Mouse (Mus musculus): ENCODE results near the gene Ms4a4b. TPM values are rescaled to one million over a fixed set of nuclear protein-coding genes. Genes with fewer than 3 reads are reported as not detected.

Gene Ms4a4b
- total and polyA plus RNA-seq, 2 experiments: 0.65 to 1.9 TPM

DNA sequence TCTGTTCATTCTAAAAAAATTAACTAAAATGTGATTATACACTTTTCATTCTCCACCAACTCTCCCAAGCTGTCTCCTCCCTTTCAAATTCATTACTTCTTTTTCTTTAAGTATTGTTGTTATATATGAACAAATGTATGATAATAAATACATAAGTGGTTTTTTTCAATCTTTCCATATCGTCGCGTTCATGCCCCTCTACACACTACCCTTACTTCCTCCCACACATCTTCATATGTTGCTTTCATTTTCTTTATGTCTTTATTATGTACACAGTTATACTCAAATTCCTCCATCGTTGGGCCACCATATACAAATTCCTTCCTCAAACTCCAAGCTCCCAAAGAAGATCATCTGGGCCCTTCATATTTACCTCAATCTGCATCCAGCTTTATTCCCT, 58.0 kb downstream of the Ms4a4b start:
- no peaks in the 10 kb centered on the region for H3K4me1 ChIP-seq (ENCODE audit: control insufficient read depth, insufficient read depth, low read length)
- no peak overlapping the region for H3K9ac ChIP-seq (ENCODE audit: low read depth, low read length)
- H3K36me3 ChIP-seq (ENCODE audit: control insufficient read depth, insufficient read depth, low read length): no peaks in the 10 kb centered on the region
- WGBS: 85% methylated on average over 4 of the region's 4 CpGs
- H3K4me3 ChIP-seq (ENCODE audit: insufficient read depth, low read depth, low read length): no peak overlapping the region
- no peaks in the 10 kb centered on the region for H3K79me2 ChIP-seq (ENCODE audit: control insufficient read depth, insufficient read depth, low read length)
- DNase-seq (ENCODE audit: extremely low read depth, low read depth, low spot score): no peak
- H3K27me3 ChIP-seq (ENCODE audit: control insufficient read depth, insufficient read depth, low read length): no peaks in the 10 kb centered on the region
- no peak overlapping the region for H3K27ac ChIP-seq (replicated peaks; ENCODE audit: insufficient read depth, low read depth, low read length)
- no peak for TF ChIP-seq POLR2A (IDR thresholded peaks at IDR 0.05; ENCODE audit: extremely low read depth, insufficient read depth, low read length)
- TF ChIP-seq CTCF (IDR thresholded peaks at IDR 0.05; ENCODE audit: low read depth, low read length): no peak

DNA sequence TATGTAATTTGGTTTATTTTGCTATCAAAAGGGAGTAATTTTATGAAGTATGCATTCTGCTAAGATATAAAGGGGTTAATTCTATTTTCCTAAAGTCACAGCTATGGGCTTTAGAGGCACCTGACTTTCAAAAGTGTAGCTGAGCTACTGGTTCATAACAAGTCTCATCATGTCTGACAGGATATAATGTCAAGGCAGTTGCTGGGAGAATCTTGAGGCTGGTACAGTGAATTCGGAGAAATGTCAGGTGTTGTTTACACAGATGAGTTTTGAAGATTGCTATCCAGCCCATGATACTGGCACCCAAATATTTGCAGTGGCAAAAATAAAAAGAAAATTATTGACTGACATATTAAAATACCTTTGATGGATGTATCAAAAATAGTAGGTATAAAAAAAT, 61.5 kb downstream of the Ms4a4b start:
- 57% methylated on average over 1 of the region's 1 CpGs for WGBS
- no peak overlapping the region for H3K9ac ChIP-seq (ENCODE audit: low read depth, low read length)
- no peak for TF ChIP-seq POLR2A (IDR thresholded peaks at IDR 0.05; ENCODE audit: extremely low read depth, insufficient read depth, low read length)
- no peak for TF ChIP-seq CTCF (IDR thresholded peaks at IDR 0.05; ENCODE audit: low read depth, low read length)
- no peak overlapping the region for H3K27ac ChIP-seq (replicated peaks; ENCODE audit: insufficient read depth, low read depth, low read length)
- no peaks in the 10 kb centered on the region for H3K27me3 ChIP-seq (ENCODE audit: control insufficient read depth, insufficient read depth, low read length)
- no peak for DNase-seq (ENCODE audit: extremely low read depth, low read depth, low spot score)
- H3K79me2 ChIP-seq (ENCODE audit: control insufficient read depth, insufficient read depth, low read length): no peaks in the 10 kb centered on the region
- H3K36me3 ChIP-seq (ENCODE audit: control insufficient read depth, insufficient read depth, low read length): no peaks in the 10 kb centered on the region
- no peak overlapping the region for H3K4me3 ChIP-seq (ENCODE audit: insufficient read depth, low read depth, low read length)
- no peaks in the 10 kb centered on the region for H3K4me1 ChIP-seq (ENCODE audit: control insufficient read depth, insufficient read depth, low read length)

DNA sequence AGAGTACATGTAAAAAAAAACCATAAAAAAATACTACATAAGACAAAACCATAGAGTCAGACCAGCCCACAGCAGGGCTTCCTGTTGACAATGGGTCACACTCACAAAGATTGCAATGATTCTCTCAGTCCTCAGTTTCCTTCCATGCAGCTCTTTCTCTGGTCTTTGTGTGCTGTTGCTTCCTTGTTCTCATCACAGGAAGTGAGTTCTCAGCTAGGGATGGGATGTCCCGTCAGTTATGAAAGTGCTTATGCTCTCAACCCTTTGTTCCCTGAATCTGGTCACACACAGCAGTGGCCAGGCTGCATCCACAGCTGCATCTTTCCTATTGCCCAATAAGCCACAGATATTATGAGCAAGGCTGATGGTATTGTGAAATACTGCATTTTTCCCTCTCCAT, 70.1 kb downstream of the Ms4a4b start:
- DNase-seq (ENCODE audit: extremely low read depth, low read depth, low spot score): peak; percentile 33
- TF ChIP-seq CTCF (IDR thresholded peaks at IDR 0.05; ENCODE audit: low read depth, low read length) (no peak), POLR2A (IDR thresholded peaks at IDR 0.05; ENCODE audit: extremely low read depth, insufficient read depth, low read length) (no peak)

DNA sequence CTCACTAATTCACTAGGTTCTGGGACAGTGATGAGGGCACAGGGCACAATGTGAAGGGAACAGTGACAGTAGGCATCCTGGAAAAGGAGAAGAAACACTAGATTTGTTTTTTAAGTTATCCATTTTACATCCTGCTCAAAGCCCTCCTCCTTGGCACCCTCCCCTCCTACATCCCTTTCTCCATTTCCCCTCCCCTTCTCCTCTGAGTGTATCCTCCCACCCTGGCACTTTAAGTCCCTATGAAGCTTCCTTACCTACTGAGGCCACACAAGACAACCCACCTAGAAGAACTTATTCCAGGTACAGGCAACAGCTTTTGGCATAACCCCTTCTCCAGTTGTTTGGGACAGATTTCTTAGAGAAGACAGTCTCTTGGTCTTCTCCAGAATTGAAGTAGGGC, 72.9 kb downstream of the Ms4a4b start, which contains the start of gene Ms4a6b:
TSS of gene Ms4a6b (plus strand) at position 267 of the 400 bp plus-strand sequence.
- Histone ChIP-seq H3K79me2 (ENCODE audit: control insufficient read depth, insufficient read depth, low read length) (no peaks in the 10 kb centered on the region), H3K4me1 (ENCODE audit: control insufficient read depth, insufficient read depth, low read length) (peaks cover 6% of the 10 kb centered on the region; the same call in 1 of the 2 replicates), H3K9ac (ENCODE audit: low read depth, low read length) (no peak within 1 kb of the TSS), H3K36me3 (ENCODE audit: control insufficient read depth, insufficient read depth, low read length) (no peaks in the 10 kb centered on the region), H3K27ac (replicated peaks; ENCODE audit: insufficient read depth, low read depth, low read length) (no peak within 1 kb of the TSS), H3K27me3 (ENCODE audit: control insufficient read depth, insufficient read depth, low read length) (no peaks in the 10 kb centered on the region), H3K4me3 (ENCODE audit: insufficient read depth, low read depth, low read length) (no peak within 1 kb of the TSS)
- TF ChIP-seq POLR2A (IDR thresholded peaks at IDR 0.05; ENCODE audit: extremely low read depth, insufficient read depth, low read length) (no peak), CTCF (IDR thresholded peaks at IDR 0.05; ENCODE audit: low read depth, low read length) (no peak)
- no peak for DNase-seq (ENCODE audit: extremely low read depth, low read depth, low spot score)

More for the DNA sequence above, 70.1 kb downstream of the Ms4a4b start:
- Histone ChIP-seq H3K4me3 (ENCODE audit: insufficient read depth, low read depth, low read length) (no peak overlapping the region), H3K9ac (ENCODE audit: low read depth, low read length) (no peak overlapping the region), H3K27ac (replicated peaks; ENCODE audit: insufficient read depth, low read depth, low read length) (no peak overlapping the region), H3K36me3 (ENCODE audit: control insufficient read depth, insufficient read depth, low read length) (no peaks in the 10 kb centered on the region), H3K4me1 (ENCODE audit: control insufficient read depth, insufficient read depth, low read length) (peaks cover 6% of the 10 kb centered on the region; the same call in 1 of the 2 replicates), H3K27me3 (ENCODE audit: control insufficient read depth, insufficient read depth, low read length) (no peaks in the 10 kb centered on the region), H3K79me2 (ENCODE audit: control insufficient read depth, insufficient read depth, low read length) (no peaks in the 10 kb centered on the region)
- 63% methylated on average over 1 of the region's 1 CpGs for WGBS

Other genes starting within 250 kb of the Ms4a4b start
- gene Ms4a13, start 246.8 kb upstream of the Ms4a4b start, total RNA-seq (2014; rRNA removed): not detected in 2 replicates
- not detected in 2 replicates for gene Ms4a13, start 246.8 kb upstream of the Ms4a4b start, polyA plus RNA-seq (2012; rRNA removed)
- not detected in 2 replicates for gene Ms4a12, start 211.1 kb upstream of the Ms4a4b start, total RNA-seq (2014; rRNA removed)
- gene Ms4a12, start 211.1 kb upstream of the Ms4a4b start, polyA plus RNA-seq (2012; rRNA removed): not detected in 2 replicates
- gene Ms4a1, start 177.3 kb upstream of the Ms4a4b start, total RNA-seq (2014; rRNA removed): 0.74 and 1.7 TPM in 2 replicates
- 0.07 and 0.20 TPM in 2 replicates for gene Ms4a1, start 177.3 kb upstream of the Ms4a4b start, polyA plus RNA-seq (2012; rRNA removed)
- not detected in 2 replicates for gene Ms4a5, start 159.7 kb upstream of the Ms4a4b start, total RNA-seq (2014; rRNA removed)
- gene Ms4a5, start 159.7 kb upstream of the Ms4a4b start, polyA plus RNA-seq (2012; rRNA removed): not detected in 2 replicates
- 0.07 TPM in 1 of 2 replicates, not detected in the other for gene Ms4a14, start 129.1 kb upstream of the Ms4a4b start, total RNA-seq (2014; rRNA removed)
- gene Ms4a14, start 129.1 kb upstream of the Ms4a4b start, polyA plus RNA-seq (2012; rRNA removed): not detected in 2 replicates
- 1.3 TPM in 2 replicates for gene Ms4a7, start 107.4 kb upstream of the Ms4a4b start, total RNA-seq (2014; rRNA removed)
- gene Ms4a7, start 107.4 kb upstream of the Ms4a4b start, polyA plus RNA-seq (2012; rRNA removed): 0.21 and 0.35 TPM in 2 replicates
- 0.28 TPM in 1 of 2 replicates, not detected in the other for gene Ms4a4a, start 68.0 kb upstream of the Ms4a4b start, total RNA-seq (2014; rRNA removed)
- gene Ms4a4a, start 68.0 kb upstream of the Ms4a4b start, polyA plus RNA-seq (2012; rRNA removed): not detected in 2 replicates
- 0.74 and 1.3 TPM in 2 replicates for gene Ms4a4c, start 38.8 kb upstream of the Ms4a4b start, total RNA-seq (2014; rRNA removed)
- 0.26 TPM in 1 of 2 replicates, not detected in the other for gene Ms4a4c, start 38.8 kb upstream of the Ms4a4b start, polyA plus RNA-seq (2012; rRNA removed)
- 5.6 and 6.6 TPM in 2 replicates for gene Ms4a6c, start 25.8 kb downstream of the Ms4a4b start, total RNA-seq (2014; rRNA removed)
- gene Ms4a6c, start 25.8 kb downstream of the Ms4a4b start, polyA plus RNA-seq (2012; rRNA removed): 1.0 and 1.8 TPM in 2 replicates
- gene Gm8369, start 42.4 kb downstream of the Ms4a4b start, total RNA-seq (2014; rRNA removed): 1.1 and 1.4 TPM in 2 replicates
- gene Gm8369, start 42.4 kb downstream of the Ms4a4b start, polyA plus RNA-seq (2012; rRNA removed): 0.22 and 0.48 TPM in 2 replicates
- gene Ms4a6b, start 73.0 kb downstream of the Ms4a4b start, total RNA-seq (2014; rRNA removed): 3.2 and 4.7 TPM in 2 replicates
- gene Ms4a6b, start 73.0 kb downstream of the Ms4a4b start, polyA plus RNA-seq (2012; rRNA removed): 0.61 and 0.98 TPM in 2 replicates
- gene Ms4a4d, start 93.2 kb downstream of the Ms4a4b start, total RNA-seq (2014; rRNA removed): 3.5 and 3.8 TPM in 2 replicates
- gene Ms4a4d, start 93.2 kb downstream of the Ms4a4b start, polyA plus RNA-seq (2012; rRNA removed): 3.9 and 7.1 TPM in 2 replicates
- gene Ms4a6d, start 161.3 kb downstream of the Ms4a4b start, total RNA-seq (2014; rRNA removed): 3.9 and 4.5 TPM in 2 replicates
- gene Ms4a6d, start 161.3 kb downstream of the Ms4a4b start, polyA plus RNA-seq (2012; rRNA removed): 0.82 and 0.85 TPM in 2 replicates
- gene Ms4a2, start 180.2 kb downstream of the Ms4a4b start, total RNA-seq (2014; rRNA removed): not detected in 2 replicates
- gene Ms4a2, start 180.2 kb downstream of the Ms4a4b start, polyA plus RNA-seq (2012; rRNA removed): not detected in 2 replicates
- not detected in 2 replicates for gene Ms4a3, start 197.3 kb downstream of the Ms4a4b start, total RNA-seq (2014; rRNA removed)
- gene Ms4a3, start 197.3 kb downstream of the Ms4a4b start, polyA plus RNA-seq (2012; rRNA removed): not detected in 2 replicates
- gene Oosp2, start 217.0 kb downstream of the Ms4a4b start, total RNA-seq (2014; rRNA removed): not detected in 2 replicates
- not detected in 2 replicates for gene Oosp2, start 217.0 kb downstream of the Ms4a4b start, polyA plus RNA-seq (2012; rRNA removed)
- not detected in 2 replicates for gene Oosp1, start 247.6 kb downstream of the Ms4a4b start, total RNA-seq (2014; rRNA removed)
- gene Oosp1, start 247.6 kb downstream of the Ms4a4b start, polyA plus RNA-seq (2012; rRNA removed): not detected in 2 replicates

All from liver, adult 2 months (tissue).